Mouse (Mus musculus) heart, embryonic 14.5 days (tissue): Measurements from ENCODE around the gene Cnfn. TPM values are rescaled to one million over a fixed set of nuclear protein-coding genes. Genes with fewer than 3 reads are reported as not detected.

Source experiments
- ATAC-seq: fragments of 200-750 bp; cut with Nextera tagmentation; 2 replicates; pipeline ENCODE4 v1.8.0; 2017; ENCODE audit warnings: low read depth, moderate TSS enrichment; ENCODE audit not compliant: insufficient number of reproducible peaks, insufficient read depth, low FRiP score
- H3K27ac ChIP-seq, 2 experiments: fragments of 200-500 bp in 1 of 2; fragments of 300-500 bp in 1 of 2; sonication (generic) in 1 of 2; replicated peaks in 1 of 2; 2 replicates each; pipeline ENCODE4 v1.5.1; 2012 to 2014; ENCODE audit warnings: low read depth in 2 of 2, low read length in 2 of 2, control low read depth in 1 of 2, mild to moderate bottlenecking in 1 of 2, mixed read lengths in 1 of 2; ENCODE audit not compliant: control insufficient read depth in 1 of 2, insufficient read depth in 1 of 2
- H3K27me3 ChIP-seq: fragments of 300-500 bp; sonication (generic); 2 replicates; pipeline ENCODE4 v1.6.1; 2014; ENCODE audit warnings: mild to moderate bottlenecking, low read length, control low read depth; ENCODE audit not compliant: control insufficient read depth, insufficient read depth
- H3K36me3 ChIP-seq: fragments of 300-500 bp; sonication (generic); 2 replicates; pipeline ENCODE4 v1.6.1; 2014; ENCODE audit warnings: mild to moderate bottlenecking, control low read depth, low read length, mixed read lengths; ENCODE audit not compliant: control insufficient read depth, insufficient read depth
- H3K4me1 ChIP-seq, 2 experiments: fragments of 200-500 bp in 1 of 2; fragments of 300-500 bp in 1 of 2; sonication (generic) in 1 of 2; 2 replicates each; pipeline ENCODE4 v1.6.1; 2012 to 2014; ENCODE audit warnings: low read length in 2 of 2, control low read depth in 1 of 2, mixed read lengths in 1 of 2; ENCODE audit not compliant: control insufficient read depth in 2 of 2, insufficient read depth in 2 of 2
- H3K4me2 ChIP-seq: fragments of 300-500 bp; sonication (generic); 2 replicates; pipeline ENCODE4 v1.6.1; 2014; ENCODE audit warnings: mild to moderate bottlenecking, low read length
- H3K4me3 ChIP-seq, 2 experiments: fragments of 200-500 bp in 1 of 2; fragments of 300-500 bp in 1 of 2; sonication (generic) in 1 of 2; 2 replicates each; pipeline ENCODE4 v1.5.1; 2012 to 2014; ENCODE audit warnings: low read length in 2 of 2, mild to moderate bottlenecking in 2 of 2, control low read depth in 1 of 2, low read depth in 1 of 2, moderate library complexity in 1 of 2; ENCODE audit not compliant: control insufficient read depth in 1 of 2, insufficient read depth in 1 of 2
- H3K9ac ChIP-seq: fragments of 300-500 bp; sonication (generic); 2 replicates; pipeline ENCODE4 v1.6.1; 2014; ENCODE audit warnings: mild to moderate bottlenecking, low read length
- H3K9me3 ChIP-seq: fragments of 300-500 bp; sonication (generic); 2 replicates; pipeline ENCODE4 v1.6.1; 2016; ENCODE audit warnings: low read length, control low read depth; ENCODE audit not compliant: control insufficient read depth
- WGBS: fragments of 180-500 bp; shearing (Covaris S2); extraction: QIAGEN DNeasy Blood & Tissue Kit; methylation state at CpG from one replicate; pipeline ENCODE4 v1.1.7; 2014; 5-methylcytosine and 5-hydroxymethylcytosine counted together
- polyA plus RNA-seq: library from polyadenylated mRNA; unstranded; fragments of >200 nt; fragmentation: Nextera tagmentation; extraction: Ambion mirVana; gene quantifications from 2 replicates; pipeline ENCODE4 v1.2.1, GENCODE M21; 2014

Cnfn gene
- polyA plus RNA-seq, 1 experiment from 2014 or later = not detected

- H3K27me3 ChIP-seq = no peaks in the 10 kb centered on the region
- no peak overlapping the region for H3K9ac ChIP-seq
- H3K36me3 ChIP-seq = peaks cover 10% of the 10 kb centered on the region
- 32% methylated on average over 8 of the region's 8 CpGs for WGBS
- H3K4me1 ChIP-seq = peaks cover 18 to 27% of the 10 kb centered on the region in 2 experiments
- H3K9me3 ChIP-seq = no peaks in the 10 kb centered on the region
- peak overlapping the region; percentile 4 to 20; a peak in 2 of 4 replicates for H3K27ac ChIP-seq
- H3K4me2 ChIP-seq = peak overlapping the region; percentile 60
- no peak for ATAC-seq
- H3K4me3 ChIP-seq = peak overlapping the region; percentile 41 to 64
Measured at GRCm38 (mm10) chr7:25377100-25377700, 7.7 kb upstream of the Cnfn start.

GRCm38 (mm10) chr7:25376556-25376955, 7.0 kb upstream of the Cnfn start:
- H3K4me2 ChIP-seq = peak overlapping the region; percentile 60
- H3K27ac ChIP-seq = peak overlapping the region in 1 of 2 experiments; percentile 20; a peak in 2 of 4 replicates
- no peaks in the 10 kb centered on the region for H3K27me3 ChIP-seq
- peaks cover 18 to 27% of the 10 kb centered on the region in 2 experiments for H3K4me1 ChIP-seq
- H3K36me3 ChIP-seq = peaks cover 3% of the 10 kb centered on the region; the same call in 1 of the 2 replicates
- H3K9me3 ChIP-seq = no peaks in the 10 kb centered on the region
- H3K9ac ChIP-seq = peak overlapping the region; percentile 48
- 2% methylated on average over 17 of the region's 17 CpGs for WGBS
- H3K4me3 ChIP-seq = peak overlapping the region; percentile 41 to 64
- ATAC-seq = peak; percentile 66

- no peak for ATAC-seq
- no peak overlapping the region for H3K27ac ChIP-seq
- H3K36me3 ChIP-seq = no peaks in the 10 kb centered on the region
- peaks cover 29% of the 10 kb centered on the region for H3K27me3 ChIP-seq
- H3K4me1 ChIP-seq = peaks cover 9 to 11% of the 10 kb centered on the region in 2 experiments
- H3K4me3 ChIP-seq = no peak overlapping the region
- H3K9me3 ChIP-seq = no peaks in the 10 kb centered on the region
- 80% methylated on average over 5 of the region's 5 CpGs for WGBS
- H3K9ac ChIP-seq = no peak overlapping the region
- no peak overlapping the region for H3K4me2 ChIP-seq
Measured at GRCm38 (mm10) chr7:25372441-25372840, 2.9 kb upstream of the Cnfn start.

- ATAC-seq = no peak
- Histone ChIP-seq H3K9me3 (no peaks in the 10 kb centered on the region), H3K4me1 (no peaks in the 10 kb centered on the region; a peak in 1 of 4 replicates), H3K36me3 (peaks cover 13% of the 10 kb centered on the region), H3K4me3 (no peak overlapping the region), H3K4me2 (no peak overlapping the region), H3K9ac (no peak overlapping the region), H3K27me3 (peaks cover 40% of the 10 kb centered on the region), H3K27ac (no peak overlapping the region)
- WGBS = 25% methylated on average over 12 of the region's 12 CpGs
Measured at GRCm38 (mm10) chr7:25368333-25368732, 1.2 kb downstream of the Cnfn start.

GRCm38 (mm10) chr7:25367632-25368293, 1.8 kb downstream of the Cnfn start:
- ATAC-seq = no peak
- H3K27me3 ChIP-seq = peaks cover 40% of the 10 kb centered on the region
- peak overlapping the region; percentile 43 for H3K4me2 ChIP-seq
- no peak overlapping the region for H3K27ac ChIP-seq
- peaks cover 19% of the 10 kb centered on the region for H3K36me3 ChIP-seq
- 3% methylated on average over 33 of the region's 33 CpGs for WGBS
- peak overlapping the region in 1 of 2 experiments; percentile 5; a peak in 1 of 4 replicates for H3K4me3 ChIP-seq
- no peaks in the 10 kb centered on the region; a peak in 1 of 4 replicates for H3K4me1 ChIP-seq
- no peak overlapping the region for H3K9ac ChIP-seq
- H3K9me3 ChIP-seq = no peaks in the 10 kb centered on the region

- 53% methylated on average over 13 of the region's 13 CpGs for WGBS
- ATAC-seq = no peak
- H3K36me3 ChIP-seq = peaks cover 30% of the 10 kb centered on the region
- H3K4me1 ChIP-seq = no peaks in the 10 kb centered on the region; a peak in 1 of 4 replicates
- no peaks in the 10 kb centered on the region for H3K9me3 ChIP-seq
- H3K4me3 ChIP-seq = no peak overlapping the region
- H3K27ac ChIP-seq = no peak overlapping the region
- no peak overlapping the region for H3K9ac ChIP-seq
- H3K4me2 ChIP-seq = no peak overlapping the region
- H3K27me3 ChIP-seq = peaks cover 40% of the 10 kb centered on the region
Measured at GRCm38 (mm10) chr7:25365937-25366625, 3.4 kb downstream of the Cnfn start.

GRCm38 (mm10) chr7:25363632-25364031, 5.9 kb downstream of the Cnfn start:
- Histone ChIP-seq H3K4me1 (peaks cover under 1 to 4% of the 10 kb centered on the region in 2 experiments; a peak in 2 of 4 replicates), H3K9ac (no peak overlapping the region), H3K4me2 (no peak overlapping the region), H3K27ac (no peak overlapping the region), H3K27me3 (peaks cover 23% of the 10 kb centered on the region), H3K9me3 (no peaks in the 10 kb centered on the region), H3K4me3 (no peak overlapping the region), H3K36me3 (peaks cover 52% of the 10 kb centered on the region)
- 94% methylated on average over 17 of the region's 17 CpGs for WGBS
- ATAC-seq = no peak
